Mouse (Mus musculus) forebrain, embryonic 12.5 days (tissue): ENCODE measurements around the gene Muc13. TPM values are rescaled to one million over a fixed set of nuclear protein-coding genes. Genes with fewer than 3 reads are reported as not detected.

Experiments
- ATAC-seq: fragments of 200-750 bp; cut with Nextera tagmentation; 2 replicates; pipeline ENCODE4 v1.8.0; 2017; ENCODE audit warnings: moderate TSS enrichment; ENCODE audit not compliant: low FRiP score
- H3K27ac ChIP-seq: fragments of 300-500 bp; sonication (generic); 2 replicates; pipeline ENCODE4 v1.5.1; 2016; ENCODE audit warnings: mild to moderate bottlenecking
- H3K27me3 ChIP-seq: fragments of 300-500 bp; sonication (generic); 2 replicates; pipeline ENCODE4 v1.6.1; 2016; ENCODE audit warnings: mild to moderate bottlenecking
- H3K36me3 ChIP-seq: fragments of 300-500 bp; sonication (generic); replicated peaks from 2 replicates; pipeline ENCODE4 v1.6.1; 2016; ENCODE audit warnings: mild to moderate bottlenecking
- H3K4me1 ChIP-seq: fragments of 300-500 bp; sonication (generic); 2 replicates; pipeline ENCODE4 v1.6.1; 2016
- H3K4me2 ChIP-seq: fragments of 300-500 bp; sonication (generic); 2 replicates; pipeline ENCODE4 v1.6.1; 2016; ENCODE audit warnings: mild to moderate bottlenecking, moderate library complexity
- H3K4me3 ChIP-seq: fragments of 300-500 bp; sonication (generic); replicated peaks from 2 replicates; pipeline ENCODE4 v1.5.1; 2016; ENCODE audit warnings: mild to moderate bottlenecking
- H3K9ac ChIP-seq: fragments of 300-500 bp; sonication (generic); 2 replicates; pipeline ENCODE4 v1.6.1; 2016; ENCODE audit warnings: mild to moderate bottlenecking
- H3K9me3 ChIP-seq: fragments of 300-500 bp; sonication (generic); 2 replicates; pipeline ENCODE4 v1.6.1; 2016
- WGBS: fragments of 180-500 bp; shearing (Covaris S2); methylation state at CpG from one replicate; pipeline ENCODE4 v1.1.7; 2016; 5-methylcytosine and 5-hydroxymethylcytosine counted together
- polyA plus RNA-seq: library from polyadenylated mRNA; unstranded; fragments of >200 nt; fragmentation: Nextera tagmentation; extraction: Ambion mirVana; gene quantifications from 2 replicates; pipeline ENCODE4 v1.2.1, GENCODE M21; 2016

Muc13 gene
- polyA plus RNA-seq, 1 experiment from 2014 or later: 0.13 TPM

- Histone ChIP-seq H3K4me1 (no peaks in the 10 kb centered on the region), H3K36me3 (no peaks in the 10 kb centered on the region), H3K9ac (no peak overlapping the region), H3K27me3 (no peaks in the 10 kb centered on the region), H3K4me2 (no peak overlapping the region), H3K9me3 (no peaks in the 10 kb centered on the region), H3K4me3 (no peak overlapping the region), H3K27ac (no peak overlapping the region)
- ATAC-seq: no peak
- 70% methylated on average over 3 of the region's 3 CpGs for WGBS
Measured at GRCm38 (mm10) chr16:33774972-33775371, 18.9 kb upstream of the Muc13 start.

GRCm38 (mm10) chr16:33775733-33776335 is 18.0 kb upstream of the Muc13 start:
- Histone ChIP-seq H3K9ac (no peak overlapping the region), H3K9me3 (no peaks in the 10 kb centered on the region), H3K4me1 (no peaks in the 10 kb centered on the region), H3K4me3 (no peak overlapping the region), H3K4me2 (no peak overlapping the region), H3K27ac (no peak overlapping the region), H3K27me3 (no peaks in the 10 kb centered on the region), H3K36me3 (no peaks in the 10 kb centered on the region)
- no peak for ATAC-seq
- WGBS: 94% methylated on average over 1 of the region's 1 CpGs

DNA sequence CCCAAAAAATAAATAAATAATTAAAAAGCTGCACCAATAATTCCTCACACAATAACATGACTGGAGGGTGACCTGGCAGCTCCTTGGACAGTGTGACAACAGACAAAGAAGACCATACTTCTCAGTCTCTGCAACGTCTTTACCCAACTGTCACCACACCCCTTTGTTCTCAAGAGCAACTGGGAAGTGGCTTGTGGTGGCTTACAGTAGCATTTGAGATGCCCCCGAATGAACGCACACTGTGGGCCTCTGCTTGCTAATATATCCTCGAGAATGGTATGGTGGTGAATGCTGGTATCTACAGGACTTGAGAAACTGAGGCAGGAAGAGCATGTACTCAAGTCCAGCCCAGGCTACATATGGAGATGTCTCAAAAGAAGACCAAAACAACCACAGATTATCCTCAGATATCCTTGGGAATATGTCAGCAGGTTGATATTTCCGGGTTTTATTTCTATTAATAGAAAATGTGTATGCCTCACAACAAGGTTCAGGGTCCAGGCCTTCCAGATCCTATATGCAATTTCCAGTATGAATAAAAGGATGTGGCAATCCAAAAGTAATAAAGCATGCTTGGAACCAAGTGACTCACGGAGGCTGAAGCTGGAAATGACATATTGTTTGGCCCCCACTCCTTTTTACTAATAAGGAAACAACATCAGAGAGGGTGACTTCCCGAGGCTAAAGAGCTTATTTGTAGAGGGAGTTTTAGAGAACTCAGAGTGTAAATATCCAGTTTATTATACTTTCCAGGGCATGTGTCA is 16.9 kb upstream of the Muc13 start:
- ATAC-seq: no peak
- no peak overlapping the region for H3K9ac ChIP-seq
- WGBS: 86% methylated on average over 7 of the region's 7 CpGs

GRCm38 (mm10) chr16:33777607-33778006 is 16.2 kb upstream of the Muc13 start:
- Histone ChIP-seq H3K4me3 (no peak overlapping the region), H3K9me3 (no peaks in the 10 kb centered on the region), H3K36me3 (no peaks in the 10 kb centered on the region), H3K4me2 (no peak overlapping the region), H3K27me3 (no peaks in the 10 kb centered on the region), H3K9ac (no peak overlapping the region), H3K27ac (no peak overlapping the region), H3K4me1 (no peaks in the 10 kb centered on the region)
- no peak for ATAC-seq
- WGBS: 92% methylated on average over 6 of the region's 6 CpGs

More for the DNA sequence above, 16.9 kb upstream of the Muc13 start:
- H3K27ac ChIP-seq: no peak overlapping the region
- no peaks in the 10 kb centered on the region for H3K27me3 ChIP-seq
- H3K36me3 ChIP-seq: no peaks in the 10 kb centered on the region
- no peak overlapping the region for H3K4me2 ChIP-seq
- H3K4me3 ChIP-seq: no peak overlapping the region
- H3K9me3 ChIP-seq: no peaks in the 10 kb centered on the region
- H3K4me1 ChIP-seq: no peaks in the 10 kb centered on the region

DNA sequence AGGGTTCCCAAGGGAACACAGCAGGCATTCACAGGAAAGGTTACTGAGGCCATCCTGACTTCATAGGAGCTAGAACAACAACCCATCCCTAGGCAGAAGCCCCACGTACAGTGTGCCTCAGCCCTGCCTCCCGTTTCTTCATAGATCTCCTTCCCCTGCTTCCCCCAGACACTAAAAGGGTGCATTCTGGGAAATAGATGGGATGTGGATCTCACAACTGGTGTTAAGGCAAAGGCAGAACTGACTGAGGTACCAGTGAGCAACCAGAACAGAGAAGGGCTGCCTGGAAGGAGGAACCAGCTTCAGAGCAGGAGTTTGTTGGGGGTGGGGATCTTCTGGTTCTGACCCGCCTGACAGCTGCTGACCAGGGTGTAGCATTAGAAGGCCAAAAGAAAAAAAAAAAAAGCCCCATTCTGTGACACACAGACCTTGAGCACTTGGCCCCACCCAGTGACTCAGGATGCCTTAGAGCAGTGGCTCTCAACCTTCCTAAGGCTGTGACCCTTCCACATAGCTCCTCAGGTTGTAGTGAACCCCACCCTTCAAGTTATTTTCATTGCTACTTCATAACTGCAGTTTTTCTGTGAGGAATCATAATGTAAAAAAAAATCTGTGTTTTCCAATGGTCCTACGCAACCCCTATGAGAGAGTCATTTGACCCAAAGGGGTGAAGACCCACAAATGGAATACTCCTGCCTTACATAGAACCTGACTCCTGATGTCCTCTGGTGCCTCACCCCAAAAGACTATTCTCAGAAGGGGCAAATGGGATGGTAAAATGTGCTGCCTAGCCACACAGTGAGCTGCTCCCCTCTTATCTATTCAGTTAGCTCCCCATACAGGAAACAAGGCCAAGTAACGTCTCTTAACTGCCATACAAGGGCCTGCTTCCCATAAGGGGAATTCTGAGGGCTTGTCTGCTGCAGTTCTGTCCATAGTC is 11.8 kb upstream of the Muc13 start:
- no peaks in the 10 kb centered on the region for H3K4me1 ChIP-seq
- no peaks in the 10 kb centered on the region for H3K9me3 ChIP-seq
- no peaks in the 10 kb centered on the region for H3K27me3 ChIP-seq
- no peak overlapping the region for H3K4me2 ChIP-seq
- no peak overlapping the region for H3K9ac ChIP-seq
- H3K27ac ChIP-seq: no peak overlapping the region
- 83% methylated on average over 5 of the region's 5 CpGs for WGBS
- no peaks in the 10 kb centered on the region for H3K36me3 ChIP-seq
- ATAC-seq: no peak
- H3K4me3 ChIP-seq: no peak overlapping the region

DNA sequence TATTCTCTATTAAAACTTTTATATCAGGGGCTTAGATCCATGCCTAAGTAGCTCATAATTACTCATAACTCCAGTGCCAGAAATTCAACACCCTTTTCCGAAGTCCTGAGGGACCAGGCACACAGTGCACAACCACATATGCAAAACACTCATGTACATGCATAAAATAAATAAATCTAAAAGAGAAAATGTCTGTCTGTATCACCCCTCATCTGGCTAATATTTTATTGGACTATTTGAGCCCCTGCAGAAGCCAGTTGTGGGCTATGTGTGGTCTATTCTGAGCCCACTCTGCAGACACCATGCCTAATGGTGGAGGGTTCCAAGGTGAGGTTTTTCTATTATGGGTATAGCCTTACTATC is 11.1 kb upstream of the Muc13 start:
- Histone ChIP-seq H3K9ac (no peak overlapping the region), H3K4me3 (no peak overlapping the region), H3K4me1 (no peaks in the 10 kb centered on the region), H3K9me3 (no peaks in the 10 kb centered on the region), H3K27ac (no peak overlapping the region), H3K4me2 (no peak overlapping the region), H3K36me3 (no peaks in the 10 kb centered on the region), H3K27me3 (no peaks in the 10 kb centered on the region)
- ATAC-seq: no peak
- WGBS: 83% methylated on average over 1 of the region's 1 CpGs

DNA sequence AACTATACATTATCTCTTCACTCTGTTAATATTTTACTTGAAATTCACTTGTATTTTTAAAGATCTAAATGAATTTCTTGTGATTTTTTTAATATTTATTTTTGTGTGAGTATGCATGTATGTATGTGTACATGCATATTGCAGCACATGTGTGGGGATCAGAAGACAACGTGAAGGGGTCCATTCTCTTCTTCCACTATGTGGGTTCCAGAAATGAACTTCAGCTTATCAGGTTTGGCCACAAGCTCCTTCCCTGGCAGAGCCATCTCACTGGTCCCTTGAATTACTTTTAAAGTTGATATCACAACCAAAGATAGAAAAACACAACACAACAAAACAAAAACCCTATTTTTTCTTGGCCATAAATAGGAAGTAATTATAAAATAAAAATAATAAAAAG is 9.3 kb upstream of the Muc13 start:
- H3K27me3 ChIP-seq: no peaks in the 10 kb centered on the region
- H3K4me3 ChIP-seq: no peak overlapping the region
- 95% methylated on average over 1 of the region's 1 CpGs for WGBS
- H3K4me2 ChIP-seq: no peak overlapping the region
- H3K9ac ChIP-seq: no peak overlapping the region
- H3K27ac ChIP-seq: no peak overlapping the region
- ATAC-seq: no peak
- no peaks in the 10 kb centered on the region for H3K9me3 ChIP-seq
- no peaks in the 10 kb centered on the region for H3K4me1 ChIP-seq
- H3K36me3 ChIP-seq: no peaks in the 10 kb centered on the region

DNA sequence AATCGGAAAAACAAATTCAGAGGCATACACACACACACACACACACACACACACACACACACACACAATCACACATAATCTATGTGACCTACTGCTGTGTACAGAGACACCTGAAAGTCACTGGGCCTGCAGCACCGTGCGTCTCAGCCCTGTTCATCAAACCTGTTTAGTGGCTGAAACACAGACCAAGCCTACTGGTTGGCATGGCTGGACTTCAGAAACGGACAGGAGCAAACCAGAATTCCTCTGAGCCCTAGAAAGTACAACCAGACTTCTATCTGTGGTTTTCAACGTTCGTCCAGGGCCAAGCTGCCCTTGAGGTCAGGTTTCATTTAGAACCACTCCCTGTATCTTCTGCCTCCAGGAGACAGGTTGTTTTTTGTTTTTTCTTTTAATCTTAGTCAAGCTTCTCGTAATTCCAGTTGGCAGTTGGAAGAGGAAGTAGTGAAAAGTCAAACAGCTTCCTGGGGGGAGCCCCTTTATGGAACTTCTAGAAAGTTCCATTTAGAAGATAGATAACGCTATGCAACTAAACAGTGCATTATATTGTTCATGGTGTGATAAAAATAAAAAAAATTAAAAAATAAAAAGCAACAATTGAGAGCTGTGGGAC is 8.6 kb upstream of the Muc13 start:
- H3K9ac ChIP-seq: no peak overlapping the region
- H3K36me3 ChIP-seq: no peaks in the 10 kb centered on the region
- no peak for ATAC-seq
- no peaks in the 10 kb centered on the region for H3K9me3 ChIP-seq
- H3K4me3 ChIP-seq: no peak overlapping the region
- 81% methylated on average over 8 of the region's 8 CpGs for WGBS
- no peaks in the 10 kb centered on the region for H3K4me1 ChIP-seq
- H3K27ac ChIP-seq: no peak overlapping the region
- no peaks in the 10 kb centered on the region for H3K27me3 ChIP-seq
- no peak overlapping the region for H3K4me2 ChIP-seq

DNA sequence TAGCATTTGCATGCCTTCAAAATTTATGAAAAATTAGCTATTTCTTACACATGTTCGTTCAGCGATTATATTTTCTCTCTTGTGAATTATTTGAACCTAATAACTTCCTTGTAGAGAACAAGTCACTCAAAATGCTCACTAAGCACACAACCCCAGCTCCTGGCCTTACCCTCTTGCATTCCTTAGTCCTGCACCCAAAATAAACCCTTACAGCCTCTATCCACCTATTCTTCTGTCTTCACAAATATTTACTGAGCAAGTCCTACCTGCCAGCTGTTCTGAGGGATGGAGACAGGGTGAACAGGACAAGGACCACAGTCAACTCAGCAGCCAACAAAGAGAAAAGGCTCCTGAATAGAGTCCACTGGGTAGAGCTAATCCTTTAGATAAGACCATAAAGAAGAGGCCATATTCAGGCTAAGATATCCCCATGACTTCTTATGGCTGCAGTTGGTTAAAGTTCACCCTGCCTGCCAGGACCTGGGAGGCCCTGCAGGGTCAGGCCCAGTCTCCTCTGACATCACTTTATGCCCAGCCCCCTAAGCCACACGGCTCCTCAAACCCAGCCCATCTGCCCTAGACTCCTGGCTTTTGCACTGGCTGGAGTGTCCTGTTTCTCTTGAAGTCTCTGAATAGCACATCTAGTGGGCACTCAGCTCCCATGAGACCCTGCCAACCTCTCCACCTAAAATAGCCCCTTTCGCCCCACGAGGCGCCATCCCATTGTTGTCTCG is 7.0 kb upstream of the Muc13 start:
- no peak overlapping the region for H3K4me3 ChIP-seq

DNA sequence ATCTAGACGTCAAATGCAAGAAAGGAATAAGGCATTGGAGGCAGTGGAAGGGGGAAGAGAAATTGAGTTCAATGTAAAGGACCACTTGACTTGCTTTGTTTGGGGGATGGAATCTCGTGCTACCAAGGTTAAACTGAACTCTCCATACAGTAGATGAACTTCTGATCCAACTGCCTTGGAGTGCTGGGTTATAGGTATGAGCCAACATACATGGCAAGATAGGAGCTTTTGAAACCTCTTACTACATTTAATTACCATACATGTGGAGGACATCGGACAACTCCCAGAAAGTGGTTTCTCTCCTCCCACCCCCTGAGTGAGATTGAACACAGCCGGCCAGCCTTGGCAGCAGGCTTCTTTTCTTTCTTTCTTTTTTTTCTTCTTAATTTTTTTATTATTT is 1.3 kb downstream of the Muc13 start:
- Histone ChIP-seq H3K4me1 (peaks cover 4% of the 10 kb centered on the region; the same call in 1 of the 2 replicates), H3K9me3 (no peaks in the 10 kb centered on the region), H3K27me3 (no peaks in the 10 kb centered on the region), H3K4me3 (no peak overlapping the region), H3K9ac (no peak overlapping the region), H3K27ac (no peak overlapping the region), H3K36me3 (no peaks in the 10 kb centered on the region), H3K4me2 (no peak overlapping the region)
- 88% methylated on average over 4 of the region's 4 CpGs for WGBS
- no peak for ATAC-seq

More for the DNA sequence above, 7.0 kb upstream of the Muc13 start:
- ATAC-seq: no peak
- no peaks in the 10 kb centered on the region for H3K36me3 ChIP-seq
- 88% methylated on average over 7 of the region's 7 CpGs for WGBS
- no peaks in the 10 kb centered on the region for H3K9me3 ChIP-seq
- H3K9ac ChIP-seq: no peak overlapping the region
- no peaks in the 10 kb centered on the region for H3K27me3 ChIP-seq
- no peak overlapping the region for H3K27ac ChIP-seq
- H3K4me2 ChIP-seq: no peak overlapping the region
- H3K4me1 ChIP-seq: no peaks in the 10 kb centered on the region

DNA sequence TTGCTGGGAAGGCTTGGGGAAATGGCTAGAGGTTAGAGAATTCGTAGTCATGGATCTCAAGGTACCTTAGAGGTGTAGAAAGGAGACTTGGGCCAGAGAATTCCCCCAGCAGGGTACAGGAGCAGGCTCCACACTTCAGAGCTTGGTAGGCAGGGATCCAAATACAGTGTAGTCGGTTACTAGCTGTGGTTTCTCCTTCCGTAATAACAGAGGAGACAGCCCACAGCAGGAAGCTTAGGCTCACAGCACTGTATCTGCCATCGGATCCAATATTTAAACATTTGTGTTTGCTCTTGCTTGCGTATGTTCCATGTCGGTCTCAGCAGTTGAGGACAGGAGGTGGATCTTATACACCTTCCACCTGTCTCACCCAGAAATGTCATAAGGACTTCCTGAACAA is 2.0 kb downstream of the Muc13 start:
- Histone ChIP-seq H3K9me3 (no peaks in the 10 kb centered on the region), H3K4me3 (no peak overlapping the region), H3K4me1 (peaks cover 4% of the 10 kb centered on the region; the same call in 1 of the 2 replicates), H3K27ac (no peak overlapping the region), H3K36me3 (no peaks in the 10 kb centered on the region), H3K27me3 (no peaks in the 10 kb centered on the region), H3K9ac (no peak overlapping the region), H3K4me2 (no peak overlapping the region)
- WGBS: 89% methylated on average over 6 of the region's 6 CpGs
- no peak for ATAC-seq
